ENCODE assay signal across 8 mouse cellular contexts in genomic region chr11:69838714-69839104, GRCm38 (mm10). TPM values are rescaled to one million over a fixed set of nuclear protein-coding genes. Genes with fewer than 3 reads are reported as not detected.
DNase-seq lines count a peak whose midpoint lies in the region; ATAC-seq and TF ChIP-seq lines count a peak whose summit lies in the region.

No protein-coding gene starts in this region.

- H3K9me3 ChIP-seq in neural tube, embryonic 11.5 days (ENCODE audit: control insufficient read depth, low read length), result no peaks in the 10 kb centered on the region
- no peaks in the 10 kb centered on the region for H3K9me3 ChIP-seq in embryonic facial prominence, embryonic 14.5 days (ENCODE audit: control insufficient read depth, low read length)
- no peaks in the 10 kb centered on the region for H3K9me3 ChIP-seq in limb, embryonic 10.5 days (replicated peaks)
- no peaks in the 10 kb centered on the region for H3K9me3 ChIP-seq in midbrain, postnatal 0 days (ENCODE audit: low read length)

- peaks cover 24% of the 10 kb centered on the region for H3K4me1 ChIP-seq in neural tube, embryonic 11.5 days (ENCODE audit: control insufficient read depth, insufficient read depth, low read length)
- peaks cover 26% of the 10 kb centered on the region for H3K4me1 ChIP-seq in embryonic facial prominence, embryonic 14.5 days (ENCODE audit: control insufficient read depth, insufficient read depth, low read length)
- peaks cover 50% of the 10 kb centered on the region for H3K4me1 ChIP-seq in limb, embryonic 10.5 days
- peaks cover 9% of the 10 kb centered on the region; the same call in 1 of the 2 replicates for H3K4me1 ChIP-seq in midbrain, postnatal 0 days (ENCODE audit: insufficient read depth, low read length)

- peaks cover 3% of the 10 kb centered on the region; the same call in 1 of the 2 replicates for H3K27me3 ChIP-seq in neural tube, embryonic 11.5 days (ENCODE audit: control insufficient read depth, insufficient read depth, low read length)
- no peaks in the 10 kb centered on the region for H3K27me3 ChIP-seq in embryonic facial prominence, embryonic 14.5 days (replicated peaks; ENCODE audit: control insufficient read depth, insufficient read depth, low read length)
- H3K27me3 ChIP-seq in limb, embryonic 10.5 days (ENCODE audit: low read depth, poor library complexity, severe bottlenecking), result peaks cover 34% of the 10 kb centered on the region
- H3K27me3 ChIP-seq in midbrain, postnatal 0 days (ENCODE audit: insufficient read depth, low read length), result no peaks in the 10 kb centered on the region

- peak overlapping the region; percentile 52 for H3K9ac ChIP-seq in neural tube, embryonic 11.5 days (ENCODE audit: low read length)
- peak overlapping the region; percentile 79 for H3K9ac ChIP-seq in embryonic facial prominence, embryonic 14.5 days (ENCODE audit: low read depth, low read length)
- peak overlapping the region; percentile 87 for H3K9ac ChIP-seq in midbrain, postnatal 0 days (replicated peaks; ENCODE audit: low read length, poor library complexity, severe bottlenecking)

- peak overlapping the region; percentile 95 for H3K4me2 ChIP-seq in neural tube, embryonic 11.5 days (ENCODE audit: low read depth)
- peak overlapping the region; percentile 95 for H3K4me2 ChIP-seq in embryonic facial prominence, embryonic 14.5 days (ENCODE audit: low read depth, low read length)
- H3K4me2 ChIP-seq in midbrain, postnatal 0 days (ENCODE audit: low read depth, low read length, poor library complexity, severe bottlenecking), result peak overlapping the region; percentile 97

- H3K27ac ChIP-seq in neural tube, embryonic 11.5 days (ENCODE audit: low read depth, low read length), result peak overlapping the region; percentile 58
- peak overlapping the region; percentile 90 for H3K27ac ChIP-seq in embryonic facial prominence, embryonic 14.5 days (replicated peaks; ENCODE audit: low read depth, low read length)
- H3K27ac ChIP-seq in limb, embryonic 10.5 days, result peak overlapping the region; percentile 88
- peak overlapping the region; percentile 90 for H3K27ac ChIP-seq in midbrain, postnatal 0 days (ENCODE audit: low read depth, low read length)

- no peak for DNase-seq in neural tube, embryonic 11.5 days (ENCODE audit: low spot score)
- DNase-seq in neural tube, embryonic 10.5 days (ENCODE audit: extremely low spot score, low spot score), result no peak
- no peak for DNase-seq in embryonic facial prominence, embryonic 14.5 days (ENCODE audit: low spot score)
- peak; percentile 65 for DNase-seq in limb, embryonic 10.5 days (ENCODE audit: low spot score)
- peak; percentile 35 for DNase-seq in midbrain, postnatal 0 days (ENCODE audit: low spot score)
- no peak for DNase-seq in gastrocnemius, postnatal 14 days
- no peak for DNase-seq in ovary, postnatal 14 days (ENCODE audit: low spot score)
- DNase-seq in right cerebral cortex, adult 18-20 months, result no peak

- TF ChIP-seq CTCF in midbrain, postnatal 0 days (IDR thresholded peaks at IDR 0.05), result no peak

- H3K4me3 ChIP-seq in neural tube, embryonic 11.5 days (ENCODE audit: low read depth, low read length), result peak overlapping the region; percentile 72
- H3K4me3 ChIP-seq in embryonic facial prominence, embryonic 14.5 days (ENCODE audit: low read depth, low read length), result peak overlapping the region; percentile 73
- H3K4me3 ChIP-seq in limb, embryonic 10.5 days, result peak overlapping the region; percentile 72
- peak overlapping the region; percentile 91 for H3K4me3 ChIP-seq in midbrain, postnatal 0 days (ENCODE audit: low read depth, low read length)

- WGBS in neural tube, embryonic 11.5 days, result 2% methylated on average over 7 of the region's 7 CpGs
- 2% methylated on average over 7 of the region's 7 CpGs for WGBS in embryonic facial prominence, embryonic 14.5 days
- 6% methylated on average over 7 of the region's 7 CpGs for WGBS in limb, embryonic 10.5 days
- 0% methylated on average over 7 of the region's 7 CpGs for WGBS in midbrain, postnatal 0 days

- peaks cover 2% of the 10 kb centered on the region; the same call in 1 of the 2 replicates for H3K36me3 ChIP-seq in neural tube, embryonic 11.5 days (ENCODE audit: control insufficient read depth, insufficient read depth, low read length)
- H3K36me3 ChIP-seq in embryonic facial prominence, embryonic 14.5 days (ENCODE audit: control insufficient read depth, insufficient read depth, low read length), result peaks cover 3% of the 10 kb centered on the region
- peaks cover 3% of the 10 kb centered on the region for H3K36me3 ChIP-seq in limb, embryonic 10.5 days
- peaks cover 3% of the 10 kb centered on the region; the same call in 1 of the 2 replicates for H3K36me3 ChIP-seq in midbrain, postnatal 0 days (ENCODE audit: insufficient read depth, low read length)

- intact Hi-C loops in gastrocnemius, postnatal 14 days (cut with DNase I; ENCODE audit: low total_unique reads), result loop anchor here (5.0 kb wide), 1 partner anchor 36 kb away; the partner anchor contains the start of gene Fgf11

- no peak for ATAC-seq in neural tube, embryonic 11.5 days (ENCODE audit: insufficient read depth, low FRiP score, low TSS enrichment)
- peak; percentile 2; the same call in 1 of the 2 replicates for ATAC-seq in embryonic facial prominence, embryonic 14.5 days (ENCODE audit: low read depth)
- ATAC-seq in midbrain, postnatal 0 days (ENCODE audit: low FRiP score), result no peak

RNA-seq across cellular contexts. Expression of gene Tmem256, which starts 0.4 kb away (rescaled TPM):
- 289 and 296 TPM in 2 replicates for polyA plus RNA-seq in neural tube, embryonic 11.5 days (2014; fragmentation: Nextera tagmentation; extraction: Ambion mirVana)
- polyA plus RNA-seq in embryonic facial prominence, embryonic 14.5 days (2014; fragmentation: Nextera tagmentation; extraction: Ambion mirVana), result 379 and 388 TPM in 2 replicates
- polyA plus RNA-seq in limb, embryonic 10.5 days (2016; fragmentation: Nextera tagmentation; extraction: Ambion mirVana), result 269 and 280 TPM in 2 replicates
- total RNA-seq in midbrain, postnatal 0 days (2014; rRNA removed), result 95.5 and 103 TPM in 2 replicates
- 349 and 370 TPM in 2 replicates for polyA plus RNA-seq in midbrain, postnatal 0 days (2015; fragmentation: Nextera tagmentation; extraction: Ambion mirVana)
- total RNA-seq in gastrocnemius, postnatal 14 days (2021), result 100 to 1,000 TPM; 104 to 108 TPM

RNA-seq across cellular contexts. Expression of gene Nlgn2, which starts 1.1 kb away (rescaled TPM):
- polyA plus RNA-seq in neural tube, embryonic 11.5 days (2014; fragmentation: Nextera tagmentation; extraction: Ambion mirVana), result 10.9 and 11.4 TPM in 2 replicates
- polyA plus RNA-seq in embryonic facial prominence, embryonic 14.5 days (2014; fragmentation: Nextera tagmentation; extraction: Ambion mirVana), result 8.3 and 10.6 TPM in 2 replicates
- 2.2 and 3.5 TPM in 2 replicates for polyA plus RNA-seq in limb, embryonic 10.5 days (2016; fragmentation: Nextera tagmentation; extraction: Ambion mirVana)
- 117 and 137 TPM in 2 replicates for total RNA-seq in midbrain, postnatal 0 days (2014; rRNA removed)
- 21.0 and 23.5 TPM in 2 replicates for polyA plus RNA-seq in midbrain, postnatal 0 days (2015; fragmentation: Nextera tagmentation; extraction: Ambion mirVana)
- 1 to 10 TPM; 6.8 to 7.4 TPM for total RNA-seq in gastrocnemius, postnatal 14 days (2021)

RNA-seq across cellular contexts. Expression of gene Plscr3, which starts 7.5 kb away (rescaled TPM):
- polyA plus RNA-seq in neural tube, embryonic 11.5 days (2014; fragmentation: Nextera tagmentation; extraction: Ambion mirVana), result 75.4 and 83.7 TPM in 2 replicates
- polyA plus RNA-seq in embryonic facial prominence, embryonic 14.5 days (2014; fragmentation: Nextera tagmentation; extraction: Ambion mirVana), result 102 and 121 TPM in 2 replicates
- polyA plus RNA-seq in limb, embryonic 10.5 days (2016; fragmentation: Nextera tagmentation; extraction: Ambion mirVana), result 96.7 and 117 TPM in 2 replicates
- total RNA-seq in midbrain, postnatal 0 days (2014; rRNA removed), result 24.1 and 26.6 TPM in 2 replicates
- polyA plus RNA-seq in midbrain, postnatal 0 days (2015; fragmentation: Nextera tagmentation; extraction: Ambion mirVana), result 33.5 and 35.0 TPM in 2 replicates
- total RNA-seq in gastrocnemius, postnatal 14 days (2021), result 10 to 100 TPM; 16.5 to 22.4 TPM

RNA-seq across cellular contexts. Expression of gene Spem1, which starts 16.7 kb away (rescaled TPM):
- 0.23 TPM in 1 of 2 replicates, not detected in the other for polyA plus RNA-seq in neural tube, embryonic 11.5 days (2014; fragmentation: Nextera tagmentation; extraction: Ambion mirVana)
- polyA plus RNA-seq in embryonic facial prominence, embryonic 14.5 days (2014; fragmentation: Nextera tagmentation; extraction: Ambion mirVana), result 0.26 TPM in 1 of 2 replicates, not detected in the other
- polyA plus RNA-seq in limb, embryonic 10.5 days (2016; fragmentation: Nextera tagmentation; extraction: Ambion mirVana), result not detected in 2 replicates
- total RNA-seq in midbrain, postnatal 0 days (2014; rRNA removed), result 0.93 TPM in 1 of 2 replicates, not detected in the other
- polyA plus RNA-seq in midbrain, postnatal 0 days (2015; fragmentation: Nextera tagmentation; extraction: Ambion mirVana), result 0.20 and 0.27 TPM in 2 replicates
- total RNA-seq in gastrocnemius, postnatal 14 days (2021), result not detected

RNA-seq across cellular contexts. Expression of gene Tnk1, which starts 19.8 kb away (rescaled TPM):
- 0.23 and 0.72 TPM in 2 replicates for polyA plus RNA-seq in neural tube, embryonic 11.5 days (2014; fragmentation: Nextera tagmentation; extraction: Ambion mirVana)
- polyA plus RNA-seq in embryonic facial prominence, embryonic 14.5 days (2014; fragmentation: Nextera tagmentation; extraction: Ambion mirVana), result 3.2 and 3.7 TPM in 2 replicates
- 1.1 TPM in 2 replicates for polyA plus RNA-seq in limb, embryonic 10.5 days (2016; fragmentation: Nextera tagmentation; extraction: Ambion mirVana)
- total RNA-seq in midbrain, postnatal 0 days (2014; rRNA removed), result not detected in 2 replicates
- polyA plus RNA-seq in midbrain, postnatal 0 days (2015; fragmentation: Nextera tagmentation; extraction: Ambion mirVana), result 0.16 TPM in 2 replicates
- under 1 TPM in 1 of 2 experiments, not detected in 1; 0.10 TPM for total RNA-seq in gastrocnemius, postnatal 14 days (2021)

Comparison
In these comparisons a context has a peak if more than half of its experiments do, and no peak if none do; other contexts are left out.
1. DNase-seq: peak in limb, embryonic 10.5 days (single experiment) and midbrain, postnatal 0 days (single experiment); none in neural tube, embryonic 11.5 days (single experiment), neural tube, embryonic 10.5 days (single experiment), embryonic facial prominence, embryonic 14.5 days (single experiment), gastrocnemius, postnatal 14 days (single experiment), ovary, postnatal 14 days (single experiment) and right cerebral cortex, adult 18-20 months (single experiment).
2. Peak in every context shown above with its lines, with median percentiles within 50 percentile points of each other: H3K27ac ChIP-seq, H3K4me2 ChIP-seq, H3K4me3 ChIP-seq and H3K9ac ChIP-seq.